Mouse (Mus musculus): Measurements from ENCODE around the gene Glt28d2.

Gene Glt28d2

GRCm38 (mm10) chr3:85827283-85827682 lies 60.0 kb downstream of the Glt28d2 start:
- no peak for DNase-seq (ENCODE audit: low spot score)

DNA sequence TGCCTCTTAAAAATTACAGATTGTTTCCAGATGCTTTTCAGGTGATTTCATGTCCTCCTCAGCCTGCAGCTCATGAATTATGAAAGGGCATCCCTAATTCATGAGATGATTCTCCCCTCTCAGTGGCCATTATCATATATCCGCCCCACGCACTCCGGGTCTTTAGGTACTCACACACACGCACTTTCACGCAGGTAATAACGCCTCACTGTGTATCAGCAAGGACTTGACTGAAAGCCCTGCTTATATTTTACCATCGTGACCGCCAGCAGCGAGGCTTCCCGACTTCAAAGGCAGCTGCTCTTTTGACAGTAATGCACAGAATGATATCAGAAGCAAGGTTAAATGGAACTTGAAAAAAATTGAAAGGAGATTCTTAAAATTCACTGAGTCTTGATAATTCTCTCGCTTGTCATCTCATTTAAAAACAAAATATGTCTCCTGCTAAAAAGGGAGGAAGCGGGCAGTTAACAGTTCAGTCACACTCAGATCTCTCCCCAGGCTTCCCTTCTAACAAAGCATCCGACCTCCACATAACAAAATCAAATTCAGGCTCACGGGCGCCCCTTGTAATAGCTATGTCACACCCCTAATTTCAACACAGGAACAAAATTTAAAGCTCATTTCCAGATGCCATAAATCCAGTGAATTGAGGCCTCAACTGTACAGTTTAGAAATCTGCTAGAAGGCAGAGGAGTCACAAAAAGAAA lies 66.3 kb downstream of the Glt28d2 start:
- DNase-seq (ENCODE audit: low spot score): no peak

All from adipocyte (in vitro differentiated cells).